Mouse (Mus musculus) midbrain, embryonic 14.5 days (tissue): Measurements from ENCODE around the gene Poc5. TPM values are rescaled to one million over a fixed set of nuclear protein-coding genes. Genes with fewer than 3 reads are reported as not detected.

ENCODE experiments used
- ATAC-seq: fragments of 200-750 bp; cut with Nextera tagmentation; 2 replicates; pipeline ENCODE4 v1.8.0; 2017; ENCODE audit warnings: moderate number of reproducible peaks, moderate library complexity; ENCODE audit not compliant: low FRiP score, low TSS enrichment
- DNase-seq: peaks from one replicate; pipeline ENCODE4 v3.0.0-alpha.2; 2015
- H3K27ac ChIP-seq: fragments of 300-500 bp; sonication (generic); replicated peaks from 2 replicates; pipeline ENCODE4 v1.5.1; 2014; ENCODE audit warnings: mild to moderate bottlenecking, low read depth, low read length, moderate library complexity
- H3K27me3 ChIP-seq: fragments of 300-500 bp; sonication (generic); 2 replicates; pipeline ENCODE4 v1.6.1; 2014; ENCODE audit warnings: low read length, control low read depth, mixed read lengths; ENCODE audit not compliant: control insufficient read depth, insufficient read depth
- H3K36me3 ChIP-seq: fragments of 300-500 bp; sonication (generic); 2 replicates; pipeline ENCODE4 v1.6.1; 2014; ENCODE audit warnings: low read length, control low read depth; ENCODE audit not compliant: control insufficient read depth, insufficient read depth
- H3K4me1 ChIP-seq: fragments of 300-500 bp; sonication (generic); 2 replicates; pipeline ENCODE4 v1.6.1; 2014; ENCODE audit warnings: mild to moderate bottlenecking, antibody characterized with exemption, low read length, control low read depth; ENCODE audit not compliant: control insufficient read depth, insufficient read depth
- H3K4me2 ChIP-seq: fragments of 300-500 bp; sonication (generic); 2 replicates; pipeline ENCODE4 v1.6.1; 2014; ENCODE audit warnings: mild to moderate bottlenecking, low read length, moderate library complexity
- H3K4me3 ChIP-seq: fragments of 300-500 bp; sonication (generic); replicated peaks from 2 replicates; pipeline ENCODE4 v1.5.1; 2014; ENCODE audit warnings: low read depth, low read length
- H3K9ac ChIP-seq: fragments of 300-500 bp; sonication (generic); replicated peaks from 2 replicates; pipeline ENCODE4 v1.6.1; 2014; ENCODE audit warnings: mild to moderate bottlenecking, low read length, moderate library complexity
- H3K9me3 ChIP-seq: fragments of 300-500 bp; sonication (generic); 2 replicates; pipeline ENCODE4 v1.6.1; 2016; ENCODE audit warnings: low read length, control low read depth, mixed read lengths; ENCODE audit not compliant: control insufficient read depth
- WGBS: fragments of 180-500 bp; shearing (Covaris S2); extraction: QIAGEN DNeasy Blood & Tissue Kit; methylation state at CpG from one replicate; pipeline ENCODE4 v1.1.7; 2014; 5-methylcytosine and 5-hydroxymethylcytosine counted together
- polyA plus RNA-seq: library from polyadenylated mRNA; unstranded; fragments of >200 nt; fragmentation: Nextera tagmentation; extraction: Ambion mirVana; gene quantifications from 2 replicates; pipeline ENCODE4 v1.2.1, GENCODE M21; 2014

The Poc5 gene
- polyA plus RNA-seq: 20.0 and 25.4 TPM in 2 replicates

DNA sequence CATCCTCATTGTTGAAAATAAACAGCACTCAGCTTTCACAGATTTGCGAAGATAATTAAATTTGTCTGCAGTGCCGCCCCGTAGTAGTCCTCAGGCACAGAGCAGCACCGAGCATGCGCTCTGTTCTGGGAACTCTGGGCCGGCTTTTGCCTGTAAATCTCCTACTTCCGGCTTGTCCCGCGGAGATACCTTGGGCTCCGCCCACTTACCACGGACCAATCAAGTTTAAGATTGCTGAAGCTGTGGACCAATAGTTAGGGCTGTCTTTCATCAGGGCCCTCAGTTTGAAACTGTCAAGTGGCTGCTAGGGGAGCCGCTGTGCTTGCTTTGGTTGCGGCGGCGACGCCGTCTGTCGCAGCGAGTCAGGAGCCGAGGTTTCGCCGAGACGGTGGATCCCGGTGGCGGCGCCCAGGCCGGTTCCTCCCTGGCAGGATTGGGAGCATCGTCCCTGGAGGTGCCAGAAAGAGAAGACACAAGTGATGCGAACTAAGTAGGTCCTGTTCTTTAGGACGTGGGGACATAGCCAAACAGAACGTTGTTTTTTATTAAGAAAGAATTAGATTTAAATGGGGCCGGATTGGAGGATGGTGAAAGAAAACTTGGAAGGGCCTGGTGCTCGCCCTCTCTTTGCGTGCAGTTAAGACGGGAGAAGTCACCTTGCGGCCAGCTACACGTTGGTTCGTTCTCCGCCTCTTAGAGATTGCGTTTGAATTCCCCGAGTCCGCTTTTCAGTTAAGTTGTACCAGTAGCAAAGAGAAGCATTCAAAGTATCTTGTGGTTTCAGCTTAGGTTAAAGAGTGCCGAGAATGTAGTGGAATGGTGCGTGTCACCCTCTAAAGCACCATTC lies at the start of gene Poc5:
Gene Poc5 (plus strand): TSS at position 253 of the 847 bp plus-strand sequence.
- Histone ChIP-seq H3K36me3 (peaks cover 31% of the 10 kb centered on the region), H3K4me2 (peak within 1 kb of the TSS; percentile 82), H3K9me3 (no peaks in the 10 kb centered on the region), H3K27me3 (no peaks in the 10 kb centered on the region), H3K9ac (peak within 1 kb of the TSS; percentile 73), H3K4me3 (peak within 1 kb of the TSS; percentile 74), H3K4me1 (peaks cover 6% of the 10 kb centered on the region; the same call in 1 of the 2 replicates), H3K27ac (peak within 1 kb of the TSS; percentile 57; the same call in 1 of the 2 replicates)
- peak; percentile 99 for DNase-seq
- peak; percentile 100 for ATAC-seq
- under 1% methylated on average over 44 of the region's 44 CpGs for WGBS

GRCm38 (mm10) chr13:96341461-96341860 lies 46.6 kb upstream of the Poc5 start:
- H3K9me3 ChIP-seq: no peaks in the 10 kb centered on the region
- H3K27ac ChIP-seq: no peak overlapping the region
- DNase-seq (no peak), ATAC-seq (no peak)
- no peaks in the 10 kb centered on the region for H3K36me3 ChIP-seq
- WGBS: 84% methylated on average over 3 of the region's 3 CpGs
- H3K4me1 ChIP-seq: no peaks in the 10 kb centered on the region
- no peak overlapping the region for H3K4me2 ChIP-seq
- no peaks in the 10 kb centered on the region for H3K27me3 ChIP-seq
- no peak overlapping the region for H3K4me3 ChIP-seq
- H3K9ac ChIP-seq: no peak overlapping the region

GRCm38 (mm10) chr13:96344778-96345177 lies 43.3 kb upstream of the Poc5 start:
- no peaks in the 10 kb centered on the region for H3K4me1 ChIP-seq
- H3K27ac ChIP-seq: no peak overlapping the region
- DNase-seq (no peak), ATAC-seq (no peak)
- WGBS: 90% methylated on average over 6 of the region's 6 CpGs
- no peaks in the 10 kb centered on the region for H3K27me3 ChIP-seq
- no peaks in the 10 kb centered on the region for H3K9me3 ChIP-seq
- H3K9ac ChIP-seq: no peak overlapping the region
- H3K36me3 ChIP-seq: no peaks in the 10 kb centered on the region
- no peak overlapping the region for H3K4me2 ChIP-seq
- H3K4me3 ChIP-seq: no peak overlapping the region

GRCm38 (mm10) chr13:96346581-96346980 lies 41.5 kb upstream of the Poc5 start:
- ATAC-seq (no peak), DNase-seq (no peak)
- Histone ChIP-seq H3K27me3 (no peaks in the 10 kb centered on the region), H3K36me3 (no peaks in the 10 kb centered on the region), H3K4me2 (no peak overlapping the region), H3K4me3 (no peak overlapping the region), H3K9ac (no peak overlapping the region), H3K9me3 (no peaks in the 10 kb centered on the region), H3K4me1 (no peaks in the 10 kb centered on the region), H3K27ac (no peak overlapping the region)
- WGBS: 40% methylated on average over 3 of the region's 3 CpGs

- Histone ChIP-seq H3K4me1 (no peaks in the 10 kb centered on the region), H3K27ac (peak overlapping the region; percentile 74), H3K4me3 (no peak overlapping the region), H3K27me3 (no peaks in the 10 kb centered on the region), H3K9me3 (no peaks in the 10 kb centered on the region), H3K4me2 (no peak overlapping the region), H3K36me3 (no peaks in the 10 kb centered on the region), H3K9ac (no peak overlapping the region)
- WGBS: 80% methylated on average over 6 of the region's 6 CpGs
- DNase-seq: peak; percentile 35
- ATAC-seq: no peak
Observed at GRCm38 (mm10) chr13:96350207-96350606, 37.9 kb upstream of the Poc5 start.

GRCm38 (mm10) chr13:96351264-96351663 lies 36.8 kb upstream of the Poc5 start:
- H3K36me3 ChIP-seq: no peaks in the 10 kb centered on the region
- peak overlapping the region; percentile 22 for H3K4me2 ChIP-seq
- H3K27me3 ChIP-seq: no peaks in the 10 kb centered on the region
- no peak overlapping the region for H3K4me3 ChIP-seq
- WGBS: 60% methylated on average over 12 of the region's 12 CpGs
- DNase-seq: no peak
- H3K9ac ChIP-seq: no peak overlapping the region
- no peaks in the 10 kb centered on the region for H3K4me1 ChIP-seq
- ATAC-seq: no peak
- H3K9me3 ChIP-seq: no peaks in the 10 kb centered on the region
- peak overlapping the region; percentile 74 for H3K27ac ChIP-seq

DNA sequence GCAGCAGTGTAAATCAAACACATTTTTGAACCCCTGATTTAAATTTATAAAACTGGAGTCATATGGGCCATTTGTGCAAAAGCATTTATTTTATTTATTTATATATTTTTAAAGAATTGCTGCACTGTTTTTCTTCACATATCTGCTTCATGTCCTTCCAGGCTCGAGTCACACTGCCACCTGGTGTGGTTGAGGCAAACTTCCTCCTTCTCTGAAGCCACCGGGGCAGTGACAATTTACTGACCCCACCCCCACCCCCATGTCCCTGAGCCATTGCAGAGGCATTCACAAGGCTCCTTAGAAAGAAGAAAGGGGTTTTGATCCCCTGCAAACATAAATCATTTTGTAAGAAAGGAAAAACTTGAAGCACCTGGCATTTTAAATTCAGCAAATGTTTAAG lies 12.6 kb upstream of the Poc5 start:
- ATAC-seq (no peak), DNase-seq (peak; percentile 57)
- Histone ChIP-seq H3K27me3 (no peaks in the 10 kb centered on the region), H3K9ac (no peak overlapping the region), H3K9me3 (no peaks in the 10 kb centered on the region), H3K4me2 (no peak overlapping the region), H3K4me1 (no peaks in the 10 kb centered on the region), H3K36me3 (no peaks in the 10 kb centered on the region), H3K4me3 (no peak overlapping the region), H3K27ac (no peak overlapping the region)
- 12% methylated on average over 2 of the region's 2 CpGs for WGBS

- no peak overlapping the region for H3K4me2 ChIP-seq
- no peaks in the 10 kb centered on the region for H3K4me1 ChIP-seq
- no peak for DNase-seq
- WGBS: 91% methylated on average over 18 of the region's 18 CpGs
- H3K4me3 ChIP-seq: no peak overlapping the region
- H3K9ac ChIP-seq: no peak overlapping the region
- no peaks in the 10 kb centered on the region for H3K9me3 ChIP-seq
- H3K36me3 ChIP-seq: no peaks in the 10 kb centered on the region
- no peaks in the 10 kb centered on the region for H3K27me3 ChIP-seq
- no peak overlapping the region for H3K27ac ChIP-seq
- no peak for ATAC-seq
Observed at GRCm38 (mm10) chr13:96376871-96377270, 11.2 kb upstream of the Poc5 start.

- H3K27me3 ChIP-seq: no peaks in the 10 kb centered on the region
- no peak for ATAC-seq
- no peaks in the 10 kb centered on the region for H3K36me3 ChIP-seq
- no peaks in the 10 kb centered on the region for H3K4me1 ChIP-seq
- H3K4me2 ChIP-seq: no peak overlapping the region
- DNase-seq: no peak
- H3K4me3 ChIP-seq: no peak overlapping the region
- H3K9me3 ChIP-seq: no peaks in the 10 kb centered on the region
- no peak overlapping the region for H3K9ac ChIP-seq
- 80% methylated on average over 4 of the region's 4 CpGs for WGBS
- H3K27ac ChIP-seq: no peak overlapping the region
Observed at GRCm38 (mm10) chr13:96377883-96378282, 10.2 kb upstream of the Poc5 start.
